ENCODE assay signal across 9 mouse cellular contexts in the genomic region with DNA sequence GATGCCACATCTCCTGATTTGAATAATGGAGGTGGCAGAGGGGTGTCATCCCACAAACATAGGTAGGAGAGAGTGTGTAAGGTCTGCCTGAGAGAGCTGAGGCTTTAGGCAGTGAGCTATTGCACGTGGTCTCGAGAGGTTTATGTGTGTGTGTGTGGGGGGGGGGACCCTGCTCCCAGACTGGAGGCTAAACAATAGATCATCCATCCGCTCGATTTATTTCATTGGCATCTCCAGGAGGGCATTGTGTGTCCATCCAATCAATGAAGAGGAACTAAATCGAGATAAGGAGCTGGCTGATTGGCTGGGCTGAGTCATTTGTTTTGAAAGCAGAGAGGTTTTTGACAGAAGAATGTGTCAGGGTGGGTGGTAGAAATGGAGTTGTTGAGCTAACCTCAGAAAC. TPM values are rescaled to one million over a fixed set of nuclear protein-coding genes. Genes with fewer than 3 reads are reported as not detected.
A peak's percentile ranks its signal among the peaks of the same experiment; 100 is the strongest.
DNase-seq lines count a peak whose midpoint lies in the region; ATAC-seq and TF ChIP-seq lines count a peak whose summit lies in the region.
"Had no signal": no experiment of that assay in that cellular context is flagged by ENCODE, and none has a peak within 500 bp of the region (broad histone marks: within the 10 kb centered on the region; RNA-seq: fewer than 3 reads in every experiment).

No protein-coding gene starts in this region.

- peaks cover 39% of the 10 kb centered on the region for H3K36me3 ChIP-seq in thymus, adult 2 months (ENCODE audit: control insufficient read depth, insufficient read depth, low read length)
- H3K36me3 ChIP-seq in embryonic facial prominence, embryonic 14.5 days (ENCODE audit: control insufficient read depth, insufficient read depth, low read length) = no peaks in the 10 kb centered on the region
- no peaks in the 10 kb centered on the region for H3K36me3 ChIP-seq in intestine, embryonic 16.5 days (ENCODE audit: control insufficient read depth, insufficient read depth, low read length)
- H3K36me3 ChIP-seq: heart, embryonic 15.5 days; liver, embryonic 15.5 days had no signal

- no peak for TF ChIP-seq POLR2A in thymus, adult 2 months (IDR thresholded peaks at IDR 0.05; ENCODE audit: control insufficient read depth, extremely low read depth, insufficient read depth, low read length, poor library complexity)

- peak overlapping the region; percentile 30 for H3K4me3 ChIP-seq in thymus, adult 2 months (ENCODE audit: control insufficient read depth, insufficient read depth, low read length)
- no peak overlapping the region; the same call in 1 of the 2 replicates for H3K4me3 ChIP-seq in embryonic facial prominence, embryonic 14.5 days (ENCODE audit: low read depth, low read length)
- H3K4me3 ChIP-seq in intestine, embryonic 16.5 days (ENCODE audit: low read length) = no peak overlapping the region
- H3K4me3 ChIP-seq: heart, embryonic 15.5 days; liver, embryonic 15.5 days had no signal

- H3K4me2 ChIP-seq in embryonic facial prominence, embryonic 14.5 days (ENCODE audit: low read depth, low read length) = peak overlapping the region; percentile 44
- H3K4me2 ChIP-seq in intestine, embryonic 16.5 days (ENCODE audit: low read depth, low read length) = peak overlapping the region; percentile 16; the same call in 1 of the 2 replicates
- H3K4me2 ChIP-seq: heart, embryonic 15.5 days; liver, embryonic 15.5 days had no signal

- H3K9me3 ChIP-seq in embryonic facial prominence, embryonic 14.5 days (ENCODE audit: control insufficient read depth, low read length) = peaks cover 11% of the 10 kb centered on the region
- H3K9me3 ChIP-seq in intestine, embryonic 16.5 days (ENCODE audit: control insufficient read depth, low read length) = 0 out of 2 replicates have a peak, but pooled peaks cover 4% of the 10 kb centered on the region
- H3K9me3 ChIP-seq: heart, embryonic 15.5 days; liver, embryonic 15.5 days had no signal

- ATAC-seq in embryonic facial prominence, embryonic 14.5 days (ENCODE audit: low read depth) = peak; percentile 42; the same call in 1 of the 2 replicates
- ATAC-seq in intestine, embryonic 16.5 days = no peak

- H3K4me1 ChIP-seq in thymus, adult 2 months (replicated peaks; ENCODE audit: control insufficient read depth, insufficient read depth, low read length) = peaks cover 33% of the 10 kb centered on the region
- H3K4me1 ChIP-seq in embryonic facial prominence, embryonic 14.5 days (ENCODE audit: control insufficient read depth, insufficient read depth, low read length) = peaks cover 18% of the 10 kb centered on the region
- H3K4me1 ChIP-seq in intestine, embryonic 16.5 days (ENCODE audit: control insufficient read depth, insufficient read depth, low read length) = peaks cover 7% of the 10 kb centered on the region; the same call in 1 of the 2 replicates
- H3K4me1 ChIP-seq: liver, embryonic 15.5 days had no signal

- H3K27me3 ChIP-seq in thymus, adult 2 months (ENCODE audit: control insufficient read depth, insufficient read depth, low read length) = no peaks in the 10 kb centered on the region
- H3K27me3 ChIP-seq in embryonic facial prominence, embryonic 14.5 days (replicated peaks; ENCODE audit: control insufficient read depth, insufficient read depth, low read length) = no peaks in the 10 kb centered on the region
- H3K27me3 ChIP-seq in intestine, embryonic 16.5 days (replicated peaks; ENCODE audit: control insufficient read depth, insufficient read depth, low read length) = peaks cover 5% of the 10 kb centered on the region; the same call in 1 of the 2 replicates

- 67% methylated on average over 5 of the region's 5 CpGs for WGBS in thymus, adult 2 months
- 10% methylated on average over 5 of the region's 5 CpGs for WGBS in embryonic facial prominence, embryonic 14.5 days
- 8% methylated on average over 5 of the region's 5 CpGs for WGBS in intestine, embryonic 16.5 days

- H3K27ac ChIP-seq in thymus, adult 2 months (ENCODE audit: control insufficient read depth, insufficient read depth, low read length) = peak overlapping the region; percentile 48; the same call in 1 of the 2 replicates
- no peak overlapping the region for H3K27ac ChIP-seq in embryonic facial prominence, embryonic 14.5 days (replicated peaks; ENCODE audit: low read depth, low read length)
- no peak overlapping the region for H3K27ac ChIP-seq in intestine, embryonic 16.5 days (ENCODE audit: low read length)
- H3K27ac ChIP-seq: heart, embryonic 15.5 days; liver, embryonic 15.5 days had no signal

- no peak for TF ChIP-seq CTCF in thymus, adult 2 months (IDR thresholded peaks at IDR 0.05; ENCODE audit: borderline replicate concordance, control insufficient read depth, extremely low read depth, insufficient read depth, low read length, poor library complexity)

- DNase-seq in thymus, adult 2 months = no peak
- no peak for DNase-seq in thymus, postnatal 25 days
- peak; percentile 54 for DNase-seq in embryonic facial prominence, embryonic 14.5 days (ENCODE audit: low spot score)
- DNase-seq in retina, postnatal 1 day = peak; percentile 90
- DNase-seq in heart, postnatal 4 days = no peak
- DNase-seq in kidney, adult 9 months = no peak

- H3K9ac ChIP-seq in embryonic facial prominence, embryonic 14.5 days (ENCODE audit: low read depth, low read length) = 0 out of 2 replicates have a peak overlapping the region, but pooled peaks have one; percentile 25
- H3K9ac ChIP-seq in intestine, embryonic 16.5 days (ENCODE audit: low read depth, low read length) = no peak overlapping the region
- H3K9ac ChIP-seq: heart, embryonic 15.5 days; liver, embryonic 15.5 days had no signal

RNA-seq across cellular contexts. Expression of a gene that starts 2.4 kb away (rescaled TPM):
- polyA plus RNA-seq in thymus, adult 2 months (2012; rRNA removed) = 299 and 344 TPM in 2 replicates
- 3.7 and 4.2 TPM in 2 replicates for polyA plus RNA-seq in embryonic facial prominence, embryonic 14.5 days (2014; fragmentation: Nextera tagmentation; extraction: Ambion mirVana)
- polyA plus RNA-seq in intestine, embryonic 16.5 days (2015; fragmentation: Nextera tagmentation; extraction: Ambion mirVana) = 9.3 and 9.9 TPM in 2 replicates
- total RNA-seq in heart, postnatal 4 days (2021) = 1 to 10 TPM; 4.1 to 4.8 TPM

RNA-seq across cellular contexts. Expression of a gene that starts 37.3 kb away (rescaled TPM):
- 0.12 TPM in 1 of 2 replicates, not detected in the other for polyA plus RNA-seq in thymus, adult 2 months (2012; rRNA removed)
- polyA plus RNA-seq in embryonic facial prominence, embryonic 14.5 days (2014; fragmentation: Nextera tagmentation; extraction: Ambion mirVana) = 0.10 TPM in 1 of 2 replicates, not detected in the other
- not detected in 2 replicates for polyA plus RNA-seq in intestine, embryonic 16.5 days (2015; fragmentation: Nextera tagmentation; extraction: Ambion mirVana)
- total RNA-seq in heart, postnatal 4 days (2021) = not detected
- polyA plus RNA-seq: liver, embryonic 15.5 days had no signal

Comparison
In these comparisons a context has a peak if more than half of its experiments do, and no peak if none do; other contexts are left out.
1. DNase-seq: peak in embryonic facial prominence, embryonic 14.5 days (single experiment) and retina, postnatal 1 day (single experiment); none in thymus, adult 2 months (single experiment), thymus, postnatal 25 days (single experiment), heart, postnatal 4 days (single experiment) and kidney, adult 9 months (single experiment).
2. RNA of a gene that starts 2.4 kb away (polyA plus RNA-seq): 299 to 344 TPM in thymus, adult 2 months; 9.3 to 9.9 TPM in intestine, embryonic 16.5 days and 3.7 to 4.2 TPM in embryonic facial prominence, embryonic 14.5 days; every median in the first group is over 10 times any median in the second.